Mouse (Mus musculus) c-Kit-positive CD71-negative TER-119-negative erythroid progenitor cells, embryonic 14.5 days (primary cell): Measurements from ENCODE around the gene Vmn2r39.
"Not testable (repeated sequence)": the region's sequence is repeated elsewhere in the genome, so short reads cannot be mapped to it uniquely, and the experiment has no call there.

ENCODE experiments used
- DNase-seq: peaks from one replicate; pipeline ENCODE4 v3.0.0-alpha.2; 2013; ENCODE audit warnings: low read depth

Vmn2r39 gene

DNA sequence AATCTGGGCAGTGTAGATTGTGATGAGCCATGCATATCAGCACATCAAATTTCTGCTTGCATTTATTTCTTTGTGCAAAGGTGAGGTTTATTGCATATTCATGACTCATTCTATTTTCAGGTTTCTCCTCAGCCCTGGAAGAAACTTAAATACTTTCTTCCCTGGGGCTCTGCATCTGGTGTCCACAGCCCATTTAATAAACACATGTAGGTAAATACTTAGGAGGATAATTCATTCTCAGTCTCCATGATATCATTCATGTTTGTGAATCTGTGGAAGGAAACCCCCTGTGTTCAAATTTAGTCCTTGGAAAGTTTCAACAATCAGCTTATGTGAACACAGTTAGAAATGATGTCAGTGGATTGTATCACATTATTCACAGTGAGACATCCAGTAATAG lies at the start of gene Vmn2r39:
Gene Vmn2r39 (minus strand): TSS at position 101 of the 400 bp plus-strand sequence.
- DNase-seq, result not testable (repeated sequence)

DNA sequence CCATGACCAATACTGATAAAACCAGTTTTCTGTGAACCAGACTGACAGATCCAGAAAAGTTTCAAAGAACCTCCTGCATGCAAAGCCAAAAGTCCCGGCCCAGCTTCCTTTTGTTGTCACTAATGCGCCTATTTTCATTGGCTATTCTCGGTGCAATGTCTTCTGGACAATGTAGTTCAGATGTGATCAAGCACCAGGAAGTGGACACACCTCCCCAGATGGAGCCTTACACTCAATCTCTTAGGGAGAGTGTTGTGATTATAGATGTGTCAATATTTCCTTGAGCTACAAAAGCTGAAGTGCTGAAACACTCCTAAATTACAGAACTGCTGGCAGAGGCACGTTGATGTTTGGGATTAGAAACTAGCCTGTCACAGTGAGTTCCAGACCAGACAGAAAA lies 34.8 kb upstream of the Vmn2r39 start:
- DNase-seq, result not testable (repeated sequence)
